Mouse (Mus musculus) heart, embryonic 12.5 days (tissue): ENCODE data around the gene Dad1. TPM values are rescaled to one million over a fixed set of nuclear protein-coding genes. Genes with fewer than 3 reads are reported as not detected.

Experiments used
- ATAC-seq: fragments of 200-750 bp; cut with Nextera tagmentation; 2 replicates; pipeline ENCODE4 v1.8.0; 2017; ENCODE audit warnings: moderate TSS enrichment, moderate library complexity; ENCODE audit not compliant: insufficient number of reproducible peaks, low FRiP score
- H3K27ac ChIP-seq: fragments of 300-500 bp; sonication (generic); 2 replicates; pipeline ENCODE4 v1.5.1; 2016; ENCODE audit warnings: mild to moderate bottlenecking, moderate library complexity; ENCODE audit not compliant: poor library complexity, severe bottlenecking
- H3K27me3 ChIP-seq: fragments of 300-500 bp; sonication (generic); replicated peaks from 2 replicates; pipeline ENCODE4 v1.6.1; 2016; ENCODE audit warnings: mild to moderate bottlenecking, moderate library complexity
- H3K36me3 ChIP-seq: fragments of 300-500 bp; sonication (generic); 2 replicates; pipeline ENCODE4 v1.6.1; 2016; ENCODE audit warnings: mild to moderate bottlenecking, moderate library complexity
- H3K4me1 ChIP-seq: fragments of 300-500 bp; sonication (generic); replicated peaks from 2 replicates; pipeline ENCODE4 v1.6.1; 2016; ENCODE audit warnings: mild to moderate bottlenecking
- H3K4me2 ChIP-seq: fragments of 300-500 bp; sonication (generic); 2 replicates; pipeline ENCODE4 v1.6.1; 2016; ENCODE audit warnings: mild to moderate bottlenecking, moderate library complexity
- H3K4me3 ChIP-seq: fragments of 300-500 bp; sonication (generic); 2 replicates; pipeline ENCODE4 v1.5.1; 2016; ENCODE audit warnings: mild to moderate bottlenecking
- H3K9ac ChIP-seq: fragments of 300-500 bp; sonication (generic); 2 replicates; pipeline ENCODE4 v1.6.1; 2016; ENCODE audit warnings: mild to moderate bottlenecking, moderate library complexity
- H3K9me3 ChIP-seq: fragments of 300-500 bp; sonication (generic); replicated peaks from 2 replicates; pipeline ENCODE4 v1.6.1; 2016; ENCODE audit warnings: mild to moderate bottlenecking, moderate library complexity
- WGBS: fragments of 180-500 bp; shearing (Covaris S2); methylation state at CpG from one replicate; pipeline ENCODE4 v1.1.7; 2016; 5-methylcytosine and 5-hydroxymethylcytosine counted together
- polyA plus RNA-seq: library from polyadenylated mRNA; unstranded; fragments of >200 nt; fragmentation: Nextera tagmentation; extraction: Ambion mirVana; gene quantifications from 2 replicates; pipeline ENCODE4 v1.2.1, GENCODE M21; 2016

The Dad1 gene
- polyA plus RNA-seq, 1 experiment from 2014 or later, result 374 TPM

DNA sequence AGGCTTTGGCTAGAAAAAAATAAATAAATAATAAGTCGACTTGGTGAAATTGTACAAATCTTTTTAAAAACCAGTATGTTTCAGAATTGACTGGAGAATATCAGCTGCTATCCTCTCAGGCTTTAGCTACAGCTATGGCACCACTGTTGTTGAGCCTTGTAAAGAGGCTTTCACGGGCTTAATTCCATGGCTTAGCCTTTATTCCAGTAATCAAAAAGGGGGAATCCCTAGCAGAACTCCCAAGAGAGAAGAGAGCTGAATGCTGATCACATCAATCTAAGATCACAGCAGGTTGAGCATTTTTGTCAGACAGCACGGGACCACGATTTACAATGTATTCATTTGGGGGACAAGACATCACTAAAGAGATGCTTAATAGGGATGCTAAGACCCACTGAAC, 49.1 kb downstream of the Dad1 start:
- Histone ChIP-seq H3K4me2 (no peak overlapping the region), H3K9ac (no peak overlapping the region), H3K27me3 (no peaks in the 10 kb centered on the region), H3K9me3 (no peaks in the 10 kb centered on the region), H3K4me3 (no peak overlapping the region), H3K36me3 (no peaks in the 10 kb centered on the region), H3K27ac (no peak overlapping the region), H3K4me1 (peaks cover 36% of the 10 kb centered on the region)
- ATAC-seq, result no peak
- WGBS, result 70% methylated on average over 4 of the region's 4 CpGs

DNA sequence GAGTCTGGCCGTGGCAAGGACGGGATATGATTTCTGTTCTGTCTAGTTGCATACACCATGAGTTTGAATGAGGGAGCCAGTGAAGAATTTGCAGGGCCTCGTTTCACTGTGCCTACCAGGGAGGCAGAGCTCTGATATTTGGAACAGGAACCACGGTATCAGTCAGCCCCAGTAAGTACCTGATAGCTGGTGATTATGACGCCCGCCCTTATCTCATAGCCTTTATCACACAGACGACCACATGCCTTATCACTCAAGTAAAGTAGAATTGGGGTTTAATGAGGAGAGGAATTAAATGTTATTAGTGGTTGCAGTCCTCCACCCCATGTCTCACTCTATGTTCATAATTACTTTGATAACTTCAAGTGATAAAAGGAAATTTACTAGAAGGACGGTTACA, 49.6 kb downstream of the Dad1 start:
- Histone ChIP-seq H3K9ac (no peak overlapping the region), H3K36me3 (no peaks in the 10 kb centered on the region), H3K27ac (no peak overlapping the region), H3K4me3 (no peak overlapping the region), H3K9me3 (no peaks in the 10 kb centered on the region), H3K4me2 (no peak overlapping the region), H3K27me3 (no peaks in the 10 kb centered on the region), H3K4me1 (peaks cover 36% of the 10 kb centered on the region)
- 18% methylated on average over 8 of the region's 8 CpGs for WGBS
- ATAC-seq, result no peak

DNA sequence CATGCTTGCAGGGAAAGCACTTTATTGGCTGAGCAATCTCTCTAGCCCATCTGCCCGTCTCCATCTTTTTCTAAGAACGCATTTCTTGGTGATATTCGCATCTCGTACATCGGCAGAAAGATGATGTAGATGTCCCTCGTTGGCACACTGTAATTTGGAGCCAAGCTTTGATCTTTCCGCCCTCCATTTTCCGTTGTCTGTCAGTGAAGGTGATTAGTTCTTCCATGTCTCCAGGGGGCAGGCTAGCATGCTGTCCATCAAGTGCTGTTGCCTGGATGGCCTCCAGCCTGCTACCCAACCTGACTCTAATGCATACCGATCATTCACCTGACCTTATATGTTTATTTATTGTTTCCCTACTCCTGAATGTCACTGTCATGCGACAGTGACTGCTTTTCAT, 50.1 kb downstream of the Dad1 start:
- Histone ChIP-seq H3K9me3 (no peaks in the 10 kb centered on the region), H3K4me1 (peaks cover 36% of the 10 kb centered on the region), H3K4me2 (no peak overlapping the region), H3K4me3 (no peak overlapping the region), H3K27ac (no peak overlapping the region), H3K36me3 (no peaks in the 10 kb centered on the region), H3K9ac (no peak overlapping the region), H3K27me3 (no peaks in the 10 kb centered on the region)
- ATAC-seq, result no peak
- WGBS, result 83% methylated on average over 10 of the region's 10 CpGs

DNA sequence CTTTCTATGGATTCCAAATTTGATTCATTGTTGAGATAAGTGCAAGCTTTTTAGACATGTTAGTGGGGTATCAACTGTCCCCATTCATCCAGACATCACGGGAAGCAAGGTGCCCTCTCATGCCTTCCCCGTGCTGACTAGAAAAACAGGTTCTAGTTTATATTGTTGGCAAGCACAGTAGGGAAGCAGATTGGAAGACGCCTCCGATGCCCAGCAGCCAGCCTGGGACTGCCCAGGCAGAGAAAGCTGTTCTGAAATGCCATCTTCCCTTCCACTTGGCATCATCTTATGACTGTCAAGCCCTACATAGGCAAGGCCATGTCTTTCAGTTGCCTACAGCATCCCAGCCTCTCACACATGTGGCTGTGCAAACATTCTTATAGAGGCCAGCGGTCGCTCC, 50.7 kb downstream of the Dad1 start:
- Histone ChIP-seq H3K4me2 (no peak overlapping the region), H3K27me3 (no peaks in the 10 kb centered on the region), H3K27ac (no peak overlapping the region), H3K9ac (no peak overlapping the region), H3K4me1 (peaks cover 38% of the 10 kb centered on the region), H3K9me3 (no peaks in the 10 kb centered on the region), H3K36me3 (no peaks in the 10 kb centered on the region), H3K4me3 (no peak overlapping the region)
- 88% methylated on average over 6 of the region's 6 CpGs for WGBS
- ATAC-seq, result no peak

- Histone ChIP-seq H3K9ac (no peak overlapping the region), H3K9me3 (no peaks in the 10 kb centered on the region), H3K4me1 (peaks cover 30% of the 10 kb centered on the region), H3K27me3 (no peaks in the 10 kb centered on the region), H3K27ac (no peak overlapping the region), H3K36me3 (no peaks in the 10 kb centered on the region), H3K4me2 (no peak overlapping the region), H3K4me3 (no peak overlapping the region)
- ATAC-seq, result no peak
- 65% methylated on average over 8 of the region's 8 CpGs for WGBS
Observed at GRCm38 (mm10) chr14:54200363-54200762, 53.5 kb downstream of the Dad1 start.

DNA sequence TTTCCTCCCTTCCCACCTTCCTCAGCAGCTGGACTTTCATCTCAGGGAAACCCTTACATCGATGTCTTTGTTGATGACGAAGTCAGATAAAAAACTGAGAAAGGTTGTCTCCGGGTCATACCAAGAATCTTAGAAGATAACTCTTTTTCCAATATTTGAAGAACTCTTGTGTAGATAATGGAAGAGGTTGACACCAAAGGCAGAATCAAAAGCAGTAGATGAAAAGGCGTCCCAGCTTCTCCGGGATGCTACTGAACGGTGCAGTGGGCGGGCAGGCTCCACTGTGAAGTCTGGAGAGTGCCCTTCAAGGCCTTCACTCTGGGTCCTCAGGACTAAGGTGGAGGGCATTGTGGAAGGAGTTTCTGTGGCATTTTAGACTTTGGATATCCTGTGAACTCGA, 54.2 kb downstream of the Dad1 start:
- H3K36me3 ChIP-seq, result no peaks in the 10 kb centered on the region
- peaks cover 37% of the 10 kb centered on the region for H3K4me1 ChIP-seq
- WGBS, result 84% methylated on average over 8 of the region's 8 CpGs
- no peaks in the 10 kb centered on the region for H3K27me3 ChIP-seq
- no peak overlapping the region for H3K4me2 ChIP-seq
- no peaks in the 10 kb centered on the region for H3K9me3 ChIP-seq
- H3K9ac ChIP-seq, result no peak overlapping the region
- H3K4me3 ChIP-seq, result no peak overlapping the region
- H3K27ac ChIP-seq, result no peak overlapping the region
- no peak for ATAC-seq

GRCm38 (mm10) chr14:54197740-54198139, 56.2 kb downstream of the Dad1 start:
- peaks cover 40% of the 10 kb centered on the region for H3K4me1 ChIP-seq
- no peak for ATAC-seq
- H3K4me2 ChIP-seq, result no peak overlapping the region
- H3K9ac ChIP-seq, result no peak overlapping the region
- 54% methylated on average over 3 of the region's 3 CpGs for WGBS
- H3K27me3 ChIP-seq, result no peaks in the 10 kb centered on the region
- no peak overlapping the region for H3K27ac ChIP-seq
- H3K9me3 ChIP-seq, result no peaks in the 10 kb centered on the region
- no peaks in the 10 kb centered on the region for H3K36me3 ChIP-seq
- H3K4me3 ChIP-seq, result no peak overlapping the region

GRCm38 (mm10) chr14:54195838-54196423, 58.0 kb downstream of the Dad1 start:
- H3K27ac ChIP-seq, result no peak overlapping the region
- 75% methylated on average over 6 of the region's 6 CpGs for WGBS
- no peak overlapping the region for H3K9ac ChIP-seq
- H3K4me3 ChIP-seq, result no peak overlapping the region
- peaks cover 48% of the 10 kb centered on the region for H3K4me1 ChIP-seq
- H3K36me3 ChIP-seq, result no peaks in the 10 kb centered on the region
- ATAC-seq, result no peak
- no peaks in the 10 kb centered on the region for H3K27me3 ChIP-seq
- no peak overlapping the region for H3K4me2 ChIP-seq
- no peaks in the 10 kb centered on the region for H3K9me3 ChIP-seq

DNA sequence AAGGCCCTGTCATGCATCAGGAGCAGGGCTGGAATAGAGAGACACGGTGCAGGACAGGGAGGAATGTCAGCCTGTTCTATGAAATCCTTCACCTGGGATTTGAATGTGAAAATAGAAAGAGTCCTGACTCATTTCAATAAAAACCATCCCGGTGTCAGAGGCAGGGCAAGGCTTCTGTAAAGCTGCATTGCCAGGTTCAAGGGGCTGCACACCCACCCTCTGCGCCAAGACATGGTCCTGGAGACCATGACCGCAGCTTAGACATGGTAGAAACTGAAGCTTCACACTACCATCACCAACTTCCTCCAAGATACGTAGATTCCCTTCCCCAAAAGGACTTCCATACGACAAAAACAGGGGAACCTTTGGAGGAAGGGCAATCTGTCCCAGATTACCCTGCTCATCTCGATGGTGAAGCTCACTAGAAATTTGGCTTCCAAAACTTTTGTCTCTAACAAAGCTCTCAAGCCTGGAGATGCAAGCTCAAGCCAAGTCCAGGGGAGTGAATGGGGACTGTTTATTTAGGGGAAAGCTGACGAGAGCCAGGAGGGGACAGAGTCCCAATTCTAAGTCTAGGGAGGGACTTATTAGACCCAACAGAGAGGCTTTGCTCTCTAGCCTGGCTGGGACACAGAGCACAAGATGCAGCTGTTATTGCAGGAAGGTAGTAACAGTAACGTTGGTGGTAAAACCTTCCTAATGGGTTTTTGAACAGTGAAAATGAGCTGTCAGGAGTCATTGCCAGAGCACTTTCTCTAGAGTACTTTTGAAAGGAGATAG, 60.4 kb downstream of the Dad1 start:
- Histone ChIP-seq H3K4me2 (no peak overlapping the region), H3K9ac (no peak overlapping the region), H3K4me1 (peaks cover 67% of the 10 kb centered on the region), H3K4me3 (no peak overlapping the region), H3K27ac (no peak overlapping the region), H3K9me3 (no peaks in the 10 kb centered on the region), H3K27me3 (no peaks in the 10 kb centered on the region), H3K36me3 (no peaks in the 10 kb centered on the region)
- WGBS, result 67% methylated on average over 9 of the region's 9 CpGs
- no peak for ATAC-seq

DNA sequence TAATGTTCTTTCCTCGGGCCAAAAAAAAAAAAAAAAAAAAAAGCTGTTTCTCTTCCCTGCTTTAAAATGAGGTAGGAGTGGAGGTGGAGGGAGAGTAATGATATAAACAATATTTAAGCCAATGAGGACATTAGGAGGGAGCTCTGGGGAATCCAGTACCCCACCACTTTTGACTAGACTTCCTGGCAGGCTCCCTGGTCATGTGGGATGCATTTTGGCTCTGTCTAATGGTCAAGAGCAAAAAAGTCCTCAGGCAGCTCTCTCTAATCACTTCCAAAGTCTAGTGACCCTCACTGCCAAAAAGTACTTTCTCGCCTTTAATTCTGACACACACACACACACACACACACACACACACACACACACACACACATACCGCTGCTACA, 61.4 kb downstream of the Dad1 start:
- Histone ChIP-seq H3K27ac (no peak overlapping the region), H3K9ac (no peak overlapping the region), H3K27me3 (no peaks in the 10 kb centered on the region), H3K4me2 (no peak overlapping the region), H3K36me3 (no peaks in the 10 kb centered on the region), H3K9me3 (no peaks in the 10 kb centered on the region), H3K4me3 (no peak overlapping the region), H3K4me1 (peaks cover 62% of the 10 kb centered on the region)
- WGBS, result 65% methylated on average over 3 of the region's 3 CpGs
- no peak for ATAC-seq

DNA sequence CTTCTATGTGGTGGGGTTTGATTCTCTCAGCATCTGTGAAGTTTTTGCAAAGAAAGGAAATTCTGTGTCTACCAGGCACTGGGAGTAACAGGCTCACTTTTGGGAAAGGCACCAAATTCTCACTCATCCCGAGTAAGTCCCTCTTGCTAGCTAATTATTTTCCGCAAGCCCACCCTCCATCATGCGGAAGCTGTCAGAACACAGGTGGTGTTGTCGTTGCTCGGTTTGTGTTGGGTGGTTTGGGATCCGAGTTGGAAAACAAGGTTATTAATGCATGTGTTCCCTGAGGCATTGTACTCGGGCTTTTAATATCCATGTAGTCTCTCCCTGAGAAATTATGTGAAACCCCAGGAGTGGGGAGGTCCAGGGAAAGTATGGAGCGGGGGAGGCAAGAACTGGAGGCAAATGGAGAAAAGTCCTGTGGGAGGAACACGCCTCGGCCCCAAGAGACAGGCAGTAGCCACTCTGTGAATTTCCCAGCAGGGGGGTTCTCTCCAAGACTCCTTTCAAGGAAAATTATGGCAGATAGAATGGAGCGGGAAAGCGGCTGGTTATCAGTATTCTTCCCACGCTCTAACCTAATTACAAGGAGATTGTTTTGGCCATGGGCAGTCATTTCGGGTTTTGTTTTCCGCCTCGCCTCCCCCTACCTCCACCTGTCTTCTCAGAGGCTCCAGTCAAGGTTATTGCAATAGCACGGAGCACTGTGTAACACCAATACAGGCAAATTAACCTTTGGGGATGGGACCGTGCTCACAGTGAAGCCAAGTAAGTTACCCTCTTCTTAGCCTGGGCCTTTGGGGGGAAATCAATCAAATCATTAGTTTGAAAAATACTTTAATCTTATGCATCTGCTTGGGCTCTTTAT, 62.1 kb downstream of the Dad1 start:
- H3K27ac ChIP-seq, result peak overlapping the region; percentile 53
- no peak for ATAC-seq
- H3K27me3 ChIP-seq, result no peaks in the 10 kb centered on the region

More for the DNA sequence above, 62.1 kb downstream of the Dad1 start:
- Histone ChIP-seq H3K9ac (no peak overlapping the region), H3K4me1 (peaks cover 57% of the 10 kb centered on the region), H3K4me3 (no peak overlapping the region), H3K36me3 (no peaks in the 10 kb centered on the region), H3K9me3 (no peaks in the 10 kb centered on the region), H3K4me2 (no peak overlapping the region)
- 65% methylated on average over 18 of the region's 18 CpGs for WGBS
